Mouse (Mus musculus) ES-E14 (cell line): Measurements from ENCODE around the gene Gm6871.
A peak's percentile ranks its signal among the peaks of the same experiment; 100 is the strongest.

Experiments used
- CHD2 ChIP-seq: IDR thresholded peaks from 2 replicates; pipeline ENCODE4 v1.6.1; 2014; ENCODE audit warnings: mild to moderate bottlenecking, low read depth, low read length, inconsistent platforms
- HCFC1 ChIP-seq: IDR thresholded peaks from 2 replicates; pipeline ENCODE4 v1.6.1; 2012; ENCODE audit warnings: low read length, inconsistent platforms, borderline replicate concordance; ENCODE audit not compliant: insufficient read depth
- ZNF384 ChIP-seq: IDR thresholded peaks from 2 replicates; pipeline ENCODE4 v1.6.1; 2012; ENCODE audit warnings: low read depth, low read length, inconsistent platforms

DNA sequence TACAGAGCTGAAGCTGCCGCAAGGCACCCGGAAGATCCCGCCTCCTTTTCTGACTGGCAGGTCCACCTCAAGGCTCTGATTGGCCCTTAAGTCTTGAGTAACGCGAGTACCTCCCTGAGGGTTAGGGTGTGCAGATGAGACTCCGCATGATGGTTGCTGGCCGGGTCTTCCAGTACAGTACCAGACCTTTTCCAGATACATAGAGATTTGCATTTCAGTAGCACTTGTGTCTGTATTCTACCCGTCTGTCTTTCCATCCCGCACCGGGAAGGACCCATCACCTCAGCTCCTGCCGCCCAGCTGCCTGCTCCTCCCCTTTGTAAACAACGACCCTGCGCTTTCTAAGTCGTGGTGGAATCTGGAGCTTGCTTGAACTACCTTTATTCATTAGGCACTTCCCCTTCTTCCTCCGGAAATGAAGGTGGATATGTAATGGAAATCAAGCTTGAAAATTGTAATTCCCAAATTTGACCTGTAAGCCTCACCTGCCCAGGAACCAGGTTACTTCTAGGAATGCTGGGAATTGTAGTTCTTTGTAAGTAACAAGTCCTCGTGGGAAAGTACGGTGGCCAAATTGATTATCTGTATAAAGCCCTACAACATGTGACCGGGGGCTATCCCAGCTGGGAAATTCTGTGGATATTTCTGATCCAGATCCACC is 73.9 kb downstream of the Gm6871 start, which contains the start of the genes Gm20449 and AW146154:
- TF ChIP-seq HCFC1 (peak; percentile 95), ZNF384 (no peak), CHD2 (peak; percentile 35; the same call in 1 of the 2 replicates)
